Mouse (Mus musculus): Measurements from ENCODE around the gene Tmem236.

Tmem236 gene
- long read RNA-seq, experiment 1: 0 reads
- long read RNA-seq, experiment 2: 0 reads

GRCm38 (mm10) chr2:14174334-14174733 lies at the start of gene Tmem236:
Tmem236 (plus strand) TSS chr2:14174523.
- intact Hi-C loops (cut with DNase I): no loop called here

- intact Hi-C loops (cut with DNase I): no loop called here
These were observed 47.9 kb upstream of the Tmem236 start for GRCm38 (mm10) chr2:14126387-14126786.

GRCm38 (mm10) chr2:14127629-14128028 lies 46.7 kb upstream of the Tmem236 start:
- intact Hi-C loops (cut with DNase I): no loop called here

DNA sequence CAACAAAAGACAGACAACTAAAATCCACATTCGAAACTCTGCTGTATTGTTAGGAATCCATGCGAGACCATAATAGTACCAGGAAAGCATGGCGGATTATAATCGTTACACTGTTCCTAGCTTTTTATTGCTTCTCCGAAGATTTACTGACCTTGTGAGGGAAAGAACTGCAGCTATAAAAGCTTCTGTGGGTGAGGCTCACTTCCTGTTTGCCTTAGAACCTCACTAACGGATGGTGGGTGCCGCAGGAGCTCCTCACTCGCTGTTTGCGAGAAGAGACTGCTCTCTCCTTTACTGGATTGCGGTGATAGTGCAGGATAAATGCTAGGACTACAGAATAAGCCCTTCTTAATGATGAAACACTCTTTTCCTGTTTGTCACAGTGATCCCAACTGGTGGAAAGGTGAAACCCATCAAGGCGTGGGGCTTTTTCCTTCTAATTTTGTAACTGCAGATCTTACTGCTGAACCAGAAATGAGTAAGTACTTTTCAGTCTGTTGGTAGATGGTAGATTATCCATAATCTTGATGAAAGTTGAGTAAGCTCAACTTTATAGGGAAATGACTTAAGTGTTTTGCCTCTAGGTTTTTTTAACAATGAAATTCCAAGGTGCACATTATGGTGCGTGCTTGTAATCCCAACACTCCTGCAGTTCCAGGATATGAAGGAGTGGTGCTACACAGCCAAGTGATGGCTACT lies 43.5 kb upstream of the Tmem236 start:
- intact Hi-C loops (cut with DNase I): no loop called here

DNA sequence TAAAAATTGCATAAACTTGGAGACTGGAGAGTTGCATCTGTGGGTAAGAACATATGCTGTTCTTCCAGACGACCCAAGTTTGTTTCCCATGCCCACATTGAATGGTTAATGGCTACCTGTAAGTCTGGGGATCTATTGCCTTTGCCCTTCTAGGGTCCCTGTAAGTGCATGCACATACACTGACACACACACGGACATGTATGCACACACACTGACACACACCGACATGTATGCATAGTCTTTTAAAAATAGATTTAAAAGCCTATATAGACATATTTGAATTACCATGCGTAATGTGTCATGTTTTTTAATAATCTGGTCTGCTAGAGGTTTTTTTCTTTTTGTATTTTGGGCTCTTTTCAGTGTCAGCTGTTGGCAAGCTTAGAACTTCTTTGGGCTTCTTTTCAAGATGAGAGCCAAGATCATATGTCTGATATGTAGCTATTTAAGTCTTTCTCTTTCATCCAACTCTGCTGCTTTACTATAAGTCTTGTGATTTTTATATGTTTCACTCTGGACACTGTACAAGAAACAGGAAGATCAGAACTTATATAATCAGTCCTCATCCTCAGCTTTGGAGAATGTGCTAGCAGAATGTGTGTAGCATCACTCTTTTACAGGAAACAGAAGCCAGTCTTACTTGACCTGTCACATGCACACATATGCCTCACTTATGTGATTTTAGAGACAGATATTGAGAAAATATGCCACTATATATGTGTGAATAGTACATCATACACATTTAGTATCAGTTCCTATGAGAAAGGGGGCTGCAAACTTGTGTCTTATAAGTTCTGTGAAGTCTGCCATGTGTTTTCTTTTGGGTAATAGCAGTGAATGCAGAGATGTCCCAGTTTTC lies 41.6 kb upstream of the Tmem236 start:
- intact Hi-C loops (cut with DNase I): no loop called here

- intact Hi-C loops (cut with DNase I): no loop called here
These were observed 37.4 kb upstream of the Tmem236 start for GRCm38 (mm10) chr2:14136906-14137305.

GRCm38 (mm10) chr2:14139590-14139989 lies 34.7 kb upstream of the Tmem236 start:
- intact Hi-C loops (cut with DNase I): no loop called here

- intact Hi-C loops (cut with DNase I): loop anchor here (10.0 kb wide), 1 partner anchor 95 kb away; no protein-coding TSS in a partner anchor
These were observed 34.3 kb upstream of the Tmem236 start for GRCm38 (mm10) chr2:14140044-14140443.

DNA sequence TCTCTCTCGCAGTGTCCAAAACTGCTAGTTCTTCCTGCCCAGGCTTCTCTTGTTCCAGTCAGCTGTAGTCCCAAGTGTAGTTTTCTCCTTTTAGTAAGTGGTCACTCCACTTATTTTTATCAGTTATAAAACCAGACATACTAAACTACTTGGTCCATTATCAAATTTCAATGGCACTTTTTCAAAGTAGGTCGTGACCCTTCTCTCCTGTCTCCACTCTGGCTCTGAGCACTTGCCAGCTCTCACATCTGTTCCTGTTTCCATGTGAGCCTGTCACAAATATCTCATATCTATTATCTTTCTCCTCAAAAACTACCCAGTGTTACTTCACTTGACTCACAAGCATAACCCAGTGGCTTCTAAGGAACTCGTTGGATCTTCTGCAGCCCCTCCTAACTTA lies 29.0 kb upstream of the Tmem236 start:
- intact Hi-C loops (cut with DNase I): loop anchor here (10.0 kb wide), 1 partner anchor 101 kb away; no protein-coding TSS in a partner anchor

DNA sequence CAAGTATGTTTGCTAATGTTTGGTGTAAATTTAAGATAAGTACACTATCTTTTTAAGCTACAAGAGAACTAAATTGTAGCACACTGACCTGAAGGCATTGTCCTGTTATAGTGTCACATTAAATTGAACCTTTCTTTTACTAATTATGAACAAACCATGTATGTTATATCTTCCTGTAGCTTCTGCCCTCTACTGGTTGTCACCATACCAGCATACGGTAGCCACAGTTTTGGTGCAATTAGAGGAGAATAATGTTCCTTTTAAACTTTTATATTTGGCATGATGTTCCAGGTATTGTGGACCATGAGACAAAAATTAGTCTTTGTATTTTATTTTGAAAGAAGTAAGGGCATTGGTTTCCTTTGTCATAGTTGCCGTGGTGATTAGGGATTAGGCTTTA lies 27.4 kb upstream of the Tmem236 start:
- intact Hi-C loops (cut with DNase I): loop anchor here (10.0 kb wide), 1 partner anchor 102 kb away; no protein-coding TSS in a partner anchor

GRCm38 (mm10) chr2:14150829-14151228 lies 23.5 kb upstream of the Tmem236 start:
- intact Hi-C loops (cut with DNase I): loop anchor here (5.0 to 10.0 kb wide), 2 partner anchors 144 to 551 kb away; no protein-coding TSS in a partner anchor

- intact Hi-C loops (cut with DNase I): loop anchor here (5.0 to 10.0 kb wide), 2 partner anchors 143 to 550 kb away; no protein-coding TSS in a partner anchor
These were observed 22.5 kb upstream of the Tmem236 start for GRCm38 (mm10) chr2:14151854-14152253.

DNA sequence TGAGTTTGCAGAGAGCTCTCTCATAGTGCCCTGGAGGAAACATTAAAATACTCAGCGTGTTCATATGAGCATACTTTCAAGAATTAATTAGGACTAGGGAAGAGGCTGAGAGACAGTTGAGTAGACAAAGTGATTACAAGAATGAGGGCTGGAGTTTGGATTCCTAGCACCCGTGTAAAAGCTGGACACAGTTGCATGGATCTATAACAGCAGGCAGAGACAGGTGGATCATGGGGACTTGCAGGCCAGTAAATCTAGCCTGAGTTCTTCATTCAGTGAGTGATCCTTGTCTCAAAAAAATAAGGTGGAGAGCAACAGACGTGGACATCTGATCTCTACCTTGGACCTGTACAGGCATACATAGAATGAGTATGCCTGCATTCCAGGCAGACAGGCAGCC lies 15.3 kb upstream of the Tmem236 start:
- intact Hi-C loops (cut with DNase I): loop anchor here (10.0 kb wide), 1 partner anchor 136 kb away; no protein-coding TSS in a partner anchor

- intact Hi-C loops (cut with DNase I): loop anchor here (10.0 kb wide), 1 partner anchor 135 kb away; no protein-coding TSS in a partner anchor
These were observed 14.6 kb upstream of the Tmem236 start for GRCm38 (mm10) chr2:14159756-14160155.

GRCm38 (mm10) chr2:14164459-14165030 lies 9.8 kb upstream of the Tmem236 start:
- intact Hi-C loops (cut with DNase I): no loop called here

GRCm38 (mm10) chr2:14165066-14165465 lies 9.3 kb upstream of the Tmem236 start:
- intact Hi-C loops (cut with DNase I): no loop called here

DNA sequence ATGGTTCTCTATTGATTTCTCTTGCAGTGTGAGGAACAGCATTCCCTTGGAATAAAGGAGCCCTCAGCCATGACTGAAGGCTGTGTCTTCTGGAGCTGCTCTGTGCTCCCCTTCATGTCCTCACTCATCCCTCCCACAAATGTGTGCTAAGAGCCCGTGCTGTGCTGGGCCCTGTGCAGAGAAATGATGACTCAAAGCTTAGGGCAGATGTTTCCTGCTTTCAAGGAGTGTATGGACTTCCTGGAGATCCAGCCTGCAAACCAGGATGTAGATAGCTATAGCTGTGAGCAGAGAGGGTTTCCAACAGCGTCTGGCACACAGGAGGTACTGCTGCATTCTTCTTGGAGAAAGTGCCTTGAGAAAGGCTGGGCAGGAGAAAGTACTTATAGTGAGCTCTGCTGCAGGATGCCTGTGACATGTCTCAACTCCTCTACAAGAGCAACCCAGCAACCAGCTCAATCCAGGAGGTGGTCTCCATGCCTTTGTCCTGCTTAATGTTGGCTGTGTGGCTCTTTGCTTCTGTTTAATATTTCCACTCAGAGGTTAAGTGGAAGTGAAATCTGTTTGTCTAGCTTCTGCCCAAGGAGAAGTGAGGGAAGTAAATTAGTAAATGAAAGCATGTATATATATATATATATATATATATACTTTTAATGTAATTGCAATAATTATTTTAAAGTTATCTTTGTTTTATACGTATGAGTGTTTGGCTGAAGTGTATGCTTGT lies 8.5 kb upstream of the Tmem236 start:
- intact Hi-C loops (cut with DNase I): no loop called here

DNA sequence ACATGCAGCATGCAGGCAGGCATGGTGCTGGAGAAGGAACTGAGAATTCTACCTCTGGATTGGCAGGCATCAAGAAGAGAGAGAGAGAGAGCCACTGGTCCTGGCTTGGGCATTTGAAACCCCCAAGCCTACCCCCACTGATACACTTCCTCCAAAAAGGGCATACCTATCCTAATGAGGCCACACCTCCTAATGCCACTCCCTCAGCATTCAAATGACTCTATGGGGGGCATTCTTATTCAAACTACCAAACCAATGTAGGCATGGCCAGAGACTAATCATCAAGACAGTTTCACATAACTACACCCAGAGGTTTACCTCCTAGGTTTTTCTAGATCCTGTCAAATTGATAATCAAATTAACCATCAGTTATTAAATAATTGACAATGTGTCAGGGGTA lies 6.6 kb upstream of the Tmem236 start:
- intact Hi-C loops (cut with DNase I): no loop called here

DNA sequence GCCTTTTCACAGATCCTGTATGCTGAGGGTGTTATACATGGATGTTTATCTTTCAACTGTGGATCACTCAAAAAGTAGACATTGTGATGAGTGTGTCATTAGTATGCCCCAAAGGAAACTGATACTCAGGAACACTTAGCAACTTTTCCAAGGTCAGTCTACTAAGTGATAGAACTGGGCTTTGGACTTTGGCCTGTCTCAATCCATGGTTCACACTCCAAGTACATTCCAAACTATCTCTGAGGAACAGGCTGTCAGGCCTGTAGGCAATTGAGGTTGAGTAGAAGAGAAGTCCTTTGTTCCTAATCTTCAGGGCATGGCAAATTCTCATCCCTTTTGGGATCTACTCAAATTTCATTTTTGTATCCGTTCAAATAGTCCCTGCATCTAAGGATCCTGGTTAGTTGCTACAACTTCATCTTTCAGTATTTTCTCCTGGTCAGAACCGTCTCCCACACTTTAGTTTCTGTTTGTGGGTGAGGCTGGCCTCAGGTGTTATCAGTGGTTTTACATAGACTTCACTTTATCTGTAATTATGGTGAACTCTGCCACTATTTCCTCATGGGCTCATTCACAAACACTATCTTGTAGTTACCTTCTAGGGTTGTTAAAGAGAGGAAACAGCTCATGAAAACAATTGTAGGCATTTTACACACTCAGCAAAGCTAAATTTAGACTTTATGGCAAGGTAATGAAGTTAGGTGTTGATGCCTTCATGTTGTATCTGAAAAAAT lies 2.3 kb downstream of the Tmem236 start:
- intact Hi-C loops (cut with DNase I): no loop called here

- intact Hi-C loops (cut with DNase I): no loop called here
These were observed 10.1 kb downstream of the Tmem236 start for GRCm38 (mm10) chr2:14184375-14184774.

Data from adrenal gland (tissue).